Mouse (Mus musculus) bone marrow, adult 2 months (tissue): Measurements from ENCODE around the gene Ppif.

Source experiments
- CTCF ChIP-seq: fragments of 200-500 bp; IDR thresholded peaks from 2 replicates; pipeline ENCODE4 v1.5.1; 2011; ENCODE audit warnings: low read length, control low read depth; ENCODE audit not compliant: control insufficient read depth, insufficient read depth
- POLR2A ChIP-seq: fragments of 200-500 bp; IDR thresholded peaks from 2 replicates; pipeline ENCODE4 v1.6.1; 2011; ENCODE audit warnings: low read depth, mild to moderate bottlenecking, control low read depth, low read length, borderline replicate concordance; ENCODE audit not compliant: control insufficient read depth

DNA sequence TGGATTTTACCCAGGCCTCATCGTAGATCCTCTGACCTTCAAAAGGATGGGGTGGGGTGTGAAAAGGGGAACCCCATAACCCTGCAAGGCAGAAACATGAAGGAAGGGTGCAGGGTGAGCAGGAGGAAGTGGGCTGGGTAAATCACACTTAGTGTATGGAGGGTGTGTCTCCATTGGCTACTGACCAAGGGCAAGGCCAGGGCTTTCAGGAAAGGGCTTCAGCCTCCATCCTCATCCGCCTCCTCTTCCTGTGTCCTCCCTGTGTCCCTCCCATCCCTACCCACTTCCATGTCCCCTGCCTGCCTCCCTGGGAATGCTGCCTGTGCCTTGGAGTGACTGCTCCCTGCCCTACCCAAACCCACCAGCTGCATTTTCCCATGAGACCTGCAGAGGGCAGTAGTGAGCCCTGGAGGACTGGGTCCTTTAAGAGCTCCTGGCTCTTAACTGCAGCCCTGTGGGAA, 47.8 kb upstream of the Ppif start:
- TF ChIP-seq POLR2A = no peak
- TF ChIP-seq CTCF = peak; percentile 80
